Mouse (Mus musculus) kidney, adult 2 months (tissue): ENCODE measurements around the gene Abat.

Source experiments
- CTCF ChIP-seq: fragments of 200-500 bp; conservative IDR thresholded peaks from 2 replicates; pipeline ENCODE4 v1.5.1; 2011; ENCODE audit warnings: low read depth, mild to moderate bottlenecking, control low read depth, low read length, moderate library complexity, mixed read lengths; ENCODE audit not compliant: insufficient read depth, insufficient read length
- POLR2A ChIP-seq: fragments of 200-500 bp; IDR thresholded peaks from one replicate; pipeline ENCODE4 v1.6.1; 2011; ENCODE audit warnings: low read depth, low read length, control low read depth

- TF ChIP-seq CTCF = no peak
- no peak for TF ChIP-seq POLR2A
Measured at GRCm38 (mm10) chr16:8667261-8667660, 154.0 kb downstream of the Abat start.
